Mouse (Mus musculus) heart, embryonic 13.5 days (tissue): ENCODE measurements at regions not wholly inside any gene's neighbourhood (a gene's known extent, or its start where the extent isn't known, plus 50 kb on each side); places are given as distances from the start of the nearest gene placed in this dataset.

Experiments used
- ATAC-seq: fragments of 200-750 bp; cut with Nextera tagmentation; 2 replicates; pipeline ENCODE4 v1.8.0; 2017; ENCODE audit warnings: moderate TSS enrichment; ENCODE audit not compliant: insufficient number of reproducible peaks, low FRiP score, low TSS enrichment; ENCODE audit errors: extremely low read depth
- H3K27ac ChIP-seq: fragments of 300-500 bp; sonication (generic); replicated peaks from 2 replicates; pipeline ENCODE4 v1.5.1; 2015; ENCODE audit warnings: moderate library complexity, mild to moderate bottlenecking, inconsistent platforms
- H3K27me3 ChIP-seq: fragments of 300-500 bp; sonication (generic); replicated peaks from 2 replicates; pipeline ENCODE4 v1.6.1; 2015; ENCODE audit warnings: mild to moderate bottlenecking, inconsistent platforms
- H3K36me3 ChIP-seq: fragments of 300-500 bp; sonication (generic); 2 replicates; pipeline ENCODE4 v1.6.1; 2015; ENCODE audit warnings: mild to moderate bottlenecking, inconsistent platforms
- H3K4me1 ChIP-seq: fragments of 300-500 bp; sonication (generic); 2 replicates; pipeline ENCODE4 v1.6.1; 2015; ENCODE audit warnings: inconsistent platforms
- H3K4me2 ChIP-seq: fragments of 300-500 bp; sonication (generic); 2 replicates; pipeline ENCODE4 v1.6.1; 2015; ENCODE audit warnings: inconsistent platforms, mild to moderate bottlenecking, moderate library complexity
- H3K4me3 ChIP-seq: fragments of 300-500 bp; sonication (generic); 2 replicates; pipeline ENCODE4 v1.5.1; 2015; ENCODE audit warnings: moderate library complexity, mild to moderate bottlenecking, inconsistent platforms
- H3K9ac ChIP-seq: fragments of 300-500 bp; sonication (generic); 2 replicates; pipeline ENCODE4 v1.6.1; 2015; ENCODE audit warnings: inconsistent platforms, mild to moderate bottlenecking, moderate library complexity
- H3K9me3 ChIP-seq: fragments of 300-500 bp; sonication (generic); 2 replicates; pipeline ENCODE4 v1.6.1; 2016; ENCODE audit warnings: inconsistent platforms
- whole genome bisulfite sequencing: fragments of 180-500 bp; shearing (Covaris S2); methylation state at CpG from one replicate; pipeline ENCODE4 v1.1.7; 2015; ENCODE audit warnings: mixed read lengths; 5-methylcytosine and 5-hydroxymethylcytosine counted together

GRCm38 (mm10) chr3:154513566-154513965, 82.9 kb upstream of the Cryz start:
- no peaks in the 10 kb centered on the region for H3K4me1 ChIP-seq
- no peak overlapping the region for H3K4me3 ChIP-seq
- H3K4me2 ChIP-seq = no peak overlapping the region
- no peak overlapping the region for H3K27ac ChIP-seq
- H3K36me3 ChIP-seq = no peaks in the 10 kb centered on the region
- H3K9me3 ChIP-seq = no peaks in the 10 kb centered on the region
- ATAC-seq = no peak
- no peak overlapping the region for H3K9ac ChIP-seq
- WGBS = 71% methylated on average over 4 of the region's 4 CpGs
- no peaks in the 10 kb centered on the region; the same call in 1 of the 2 replicates for H3K27me3 ChIP-seq

- WGBS = 72% methylated on average over 3 of the region's 3 CpGs
- Histone ChIP-seq H3K9me3 (no peaks in the 10 kb centered on the region), H3K4me1 (0 out of 2 replicates have a peak, but pooled peaks cover 4% of the 10 kb centered on the region), H3K9ac (no peak overlapping the region), H3K27ac (no peak overlapping the region), H3K36me3 (no peaks in the 10 kb centered on the region), H3K27me3 (no peaks in the 10 kb centered on the region; the same call in 1 of the 2 replicates), H3K4me3 (no peak overlapping the region), H3K4me2 (no peak overlapping the region)
- ATAC-seq = no peak
Observed at GRCm38 (mm10) chr3:154510160-154510559, 86.4 kb upstream of the Cryz start.

- WGBS = 75% methylated on average over 6 of the region's 6 CpGs
- Histone ChIP-seq H3K36me3 (no peaks in the 10 kb centered on the region), H3K4me1 (0 out of 2 replicates have a peak, but pooled peaks cover 4% of the 10 kb centered on the region), H3K4me2 (no peak overlapping the region), H3K9ac (no peak overlapping the region), H3K4me3 (no peak overlapping the region), H3K27ac (no peak overlapping the region), H3K9me3 (no peaks in the 10 kb centered on the region), H3K27me3 (no peaks in the 10 kb centered on the region; the same call in 1 of the 2 replicates)
- no peak for ATAC-seq
Observed at GRCm38 (mm10) chr3:154509394-154509793, 87.1 kb upstream of the Cryz start.

- no peaks in the 10 kb centered on the region for H3K36me3 ChIP-seq
- H3K4me3 ChIP-seq = no peak overlapping the region
- peaks cover 6% of the 10 kb centered on the region; the same call in 1 of the 2 replicates for H3K9me3 ChIP-seq
- H3K9ac ChIP-seq = no peak overlapping the region
- no peak for ATAC-seq
- WGBS = 38% methylated on average over 2 of the region's 2 CpGs
- H3K27ac ChIP-seq = no peak overlapping the region
- no peak overlapping the region for H3K4me2 ChIP-seq
- H3K4me1 ChIP-seq = no peaks in the 10 kb centered on the region
- H3K27me3 ChIP-seq = no peaks in the 10 kb centered on the region
Observed at GRCm38 (mm10) chr3:154493387-154493920, 103.1 kb upstream of the Cryz start.

GRCm38 (mm10) chr3:154472426-154472825, 124.1 kb upstream of the Cryz start:
- ATAC-seq = no peak
- Histone ChIP-seq H3K27ac (no peak overlapping the region), H3K4me2 (no peak overlapping the region), H3K4me1 (peaks cover 11% of the 10 kb centered on the region), H3K36me3 (no peaks in the 10 kb centered on the region), H3K9ac (no peak overlapping the region), H3K27me3 (0 out of 2 replicates have a peak, but pooled peaks cover 2% of the 10 kb centered on the region), H3K9me3 (no peaks in the 10 kb centered on the region), H3K4me3 (no peak overlapping the region)
- WGBS = 90% methylated on average over 2 of the region's 2 CpGs

GRCm38 (mm10) chr3:154467581-154468374, 128.7 kb upstream of the Cryz start:
- Histone ChIP-seq H3K4me2 (peak overlapping the region; percentile 63), H3K36me3 (no peaks in the 10 kb centered on the region), H3K9me3 (0 out of 2 replicates have a peak, but pooled peaks cover 2% of the 10 kb centered on the region), H3K27ac (0 out of 2 replicates have a peak overlapping the region, but pooled peaks have one; percentile 38), H3K9ac (peak overlapping the region; percentile 52; the same call in 1 of the 2 replicates), H3K4me1 (peaks cover 18% of the 10 kb centered on the region), H3K27me3 (0 out of 2 replicates have a peak, but pooled peaks cover 2% of the 10 kb centered on the region), H3K4me3 (peak overlapping the region; percentile 41)
- WGBS = 18% methylated on average over 13 of the region's 13 CpGs
- peak; percentile 37; the same call in 1 of the 2 replicates for ATAC-seq

GRCm38 (mm10) chr3:154458208-154458607, 127.7 kb upstream of the Lhx8 start:
- H3K4me3 ChIP-seq = no peak overlapping the region
- H3K36me3 ChIP-seq = no peaks in the 10 kb centered on the region
- no peak overlapping the region for H3K27ac ChIP-seq
- no peaks in the 10 kb centered on the region for H3K4me1 ChIP-seq
- H3K4me2 ChIP-seq = no peak overlapping the region
- H3K27me3 ChIP-seq = no peaks in the 10 kb centered on the region
- H3K9ac ChIP-seq = no peak overlapping the region
- no peaks in the 10 kb centered on the region for H3K9me3 ChIP-seq
- 75% methylated on average over 9 of the region's 9 CpGs for WGBS
- ATAC-seq = no peak

- Histone ChIP-seq H3K27me3 (no peaks in the 10 kb centered on the region), H3K4me3 (no peak overlapping the region), H3K27ac (no peak overlapping the region), H3K9ac (no peak overlapping the region), H3K4me1 (no peaks in the 10 kb centered on the region), H3K9me3 (peaks cover 11% of the 10 kb centered on the region; the same call in 1 of the 2 replicates), H3K4me2 (no peak overlapping the region), H3K36me3 (no peaks in the 10 kb centered on the region)
- no peak for ATAC-seq
Observed at GRCm38 (mm10) chr3:154453025-154453424, 122.6 kb upstream of the Lhx8 start.

- no peak overlapping the region for H3K4me2 ChIP-seq
- H3K36me3 ChIP-seq = no peaks in the 10 kb centered on the region
- H3K27me3 ChIP-seq = no peaks in the 10 kb centered on the region
- no peak for ATAC-seq
- H3K9me3 ChIP-seq = peaks cover 16% of the 10 kb centered on the region; the same call in 1 of the 2 replicates
- no peaks in the 10 kb centered on the region for H3K4me1 ChIP-seq
- no peak overlapping the region for H3K4me3 ChIP-seq
- WGBS = 61% methylated on average over 6 of the region's 6 CpGs
- no peak overlapping the region for H3K27ac ChIP-seq
- no peak overlapping the region for H3K9ac ChIP-seq
Observed at GRCm38 (mm10) chr3:154452585-154452984, 122.1 kb upstream of the Lhx8 start.

GRCm38 (mm10) chr3:154451169-154451568, 120.7 kb upstream of the Lhx8 start:
- ATAC-seq = no peak

GRCm38 (mm10) chr3:154443351-154444075, 113.1 kb upstream of the Lhx8 start:
- Histone ChIP-seq H3K4me2 (no peak overlapping the region), H3K27me3 (no peaks in the 10 kb centered on the region), H3K4me1 (no peaks in the 10 kb centered on the region), H3K9ac (no peak overlapping the region), H3K9me3 (0 out of 2 replicates have a peak, but pooled peaks cover 9% of the 10 kb centered on the region), H3K36me3 (no peaks in the 10 kb centered on the region), H3K4me3 (no peak overlapping the region), H3K27ac (no peak overlapping the region)
- WGBS = 79% methylated on average over 10 of the region's 10 CpGs
- no peak for ATAC-seq

More at GRCm38 (mm10) chr3:154451169-154451568, 120.7 kb upstream of the Lhx8 start:
- Histone ChIP-seq H3K9me3 (peaks cover 16% of the 10 kb centered on the region; the same call in 1 of the 2 replicates), H3K27ac (no peak overlapping the region), H3K27me3 (no peaks in the 10 kb centered on the region), H3K9ac (no peak overlapping the region), H3K4me2 (no peak overlapping the region), H3K4me1 (no peaks in the 10 kb centered on the region), H3K36me3 (no peaks in the 10 kb centered on the region), H3K4me3 (no peak overlapping the region)
- 75% methylated on average over 7 of the region's 7 CpGs for WGBS
